Mouse (Mus musculus) bone marrow, adult 2 months (tissue): Measurements from ENCODE around the gene Ddx17. TPM values are rescaled to one million over a fixed set of nuclear protein-coding genes. Genes with fewer than 3 reads are reported as not detected.

Experiments
- H3K27ac ChIP-seq: fragments of 200-500 bp; 2 replicates; pipeline ENCODE4 v1.5.1; 2012; ENCODE audit warnings: low read depth, mild to moderate bottlenecking, control low read depth, inconsistent platforms, low read length; ENCODE audit not compliant: control insufficient read depth, poor library complexity, insufficient read depth
- H3K4me1 ChIP-seq: fragments of 200-500 bp; 2 replicates; pipeline ENCODE4 v1.6.1; 2011; ENCODE audit warnings: low read length; ENCODE audit not compliant: control insufficient read depth, insufficient read depth
- H3K4me3 ChIP-seq: fragments of 200-500 bp; replicated peaks from 2 replicates; pipeline ENCODE3; 2011; ENCODE audit warnings: mild to moderate bottlenecking, low read depth, low read length, control low read depth; ENCODE audit not compliant: control insufficient read depth
- CTCF ChIP-seq: fragments of 200-500 bp; IDR thresholded peaks from 2 replicates; pipeline ENCODE4 v1.5.1; 2011; ENCODE audit warnings: low read length, control low read depth; ENCODE audit not compliant: control insufficient read depth, insufficient read depth
- POLR2A ChIP-seq: fragments of 200-500 bp; IDR thresholded peaks from 2 replicates; pipeline ENCODE4 v1.6.1; 2011; ENCODE audit warnings: low read depth, mild to moderate bottlenecking, control low read depth, low read length, borderline replicate concordance; ENCODE audit not compliant: control insufficient read depth
- whole genome bisulfite sequencing: fragments of 180-500 bp; shearing (Covaris S2); methylation state at CpG from one replicate; pipeline ENCODE4 v1.1.7; 2018; 5-methylcytosine and 5-hydroxymethylcytosine counted together
- polyA plus RNA-seq: library from polyadenylated mRNA; stranded (reverse); fragments of >200 nt; gene quantifications from 2 replicates; pipeline ENCODE4 v1.2.4, GENCODE M21; 2011; ENCODE audit warnings: low replicate concordance; ENCODE audit not compliant: missing spikeins, insufficient read depth, insufficient read length

Gene Ddx17
- polyA plus RNA-seq, 1 experiment: 126 TPM

- TF ChIP-seq CTCF: no peak
- TF ChIP-seq POLR2A: no peak
- Histone ChIP-seq H3K4me1 (peaks cover 2% of the 10 kb centered on the region), H3K27ac (no peak within 1 kb of the TSS; the same call in 1 of the 2 replicates), H3K4me3 (no peak within 1 kb of the TSS)
- WGBS: 1% methylated on average over 71 of the region's 71 CpGs
These were observed 30.1 kb downstream of the Ddx17 start, which contains the start of gene Kdelr3 for GRCm38 (mm10) chr15:79516171-79517096. Kdelr3 (plus strand) TSS chr15:79516411.

GRCm38 (mm10) chr15:79513940-79514339, 32.6 kb downstream of the Ddx17 start:
- Histone ChIP-seq H3K4me1 (no peaks in the 10 kb centered on the region), H3K4me3 (no peak overlapping the region), H3K27ac (no peak overlapping the region)
- WGBS: 10% methylated on average over 9 of the region's 9 CpGs
- TF ChIP-seq POLR2A (no peak), CTCF (no peak)

- no peak overlapping the region for H3K4me3 ChIP-seq
- TF ChIP-seq CTCF: no peak
- TF ChIP-seq POLR2A: no peak
- WGBS: 4% methylated on average over 61 of the region's 61 CpGs
- H3K4me1 ChIP-seq: no peaks in the 10 kb centered on the region
- H3K27ac ChIP-seq: no peak overlapping the region
These were observed 34.8 kb downstream of the Ddx17 start for GRCm38 (mm10) chr15:79511553-79512320.

GRCm38 (mm10) chr15:79510425-79510824, 36.1 kb downstream of the Ddx17 start:
- WGBS: 71% methylated on average over 7 of the region's 7 CpGs
- TF ChIP-seq POLR2A: no peak
- no peak for TF ChIP-seq CTCF
- Histone ChIP-seq H3K4me3 (no peak overlapping the region), H3K27ac (no peak overlapping the region), H3K4me1 (no peaks in the 10 kb centered on the region)

GRCm38 (mm10) chr15:79509998-79510397, 36.5 kb downstream of the Ddx17 start:
- no peak overlapping the region for H3K4me3 ChIP-seq
- 28% methylated on average over 6 of the region's 6 CpGs for WGBS
- H3K4me1 ChIP-seq: no peaks in the 10 kb centered on the region
- TF ChIP-seq CTCF (no peak), POLR2A (no peak)
- H3K27ac ChIP-seq: no peak overlapping the region

- Histone ChIP-seq H3K4me3 (no peak overlapping the region), H3K4me1 (no peaks in the 10 kb centered on the region), H3K27ac (no peak overlapping the region)
- no peak for TF ChIP-seq CTCF
- no peak for TF ChIP-seq POLR2A
- 63% methylated on average over 31 of the region's 31 CpGs for WGBS
These were observed 39.3 kb downstream of the Ddx17 start for GRCm38 (mm10) chr15:79507055-79507828.

GRCm38 (mm10) chr15:79506460-79506859, 40.1 kb downstream of the Ddx17 start:
- no peaks in the 10 kb centered on the region for H3K4me1 ChIP-seq
- TF ChIP-seq CTCF (no peak), POLR2A (no peak)
- 29% methylated on average over 7 of the region's 7 CpGs for WGBS
- H3K27ac ChIP-seq: no peak overlapping the region
- H3K4me3 ChIP-seq: no peak overlapping the region

- Histone ChIP-seq H3K4me3 (no peak overlapping the region), H3K27ac (no peak overlapping the region), H3K4me1 (no peaks in the 10 kb centered on the region)
- under 1% methylated on average over 62 of the region's 71 CpGs for WGBS
- TF ChIP-seq POLR2A (no peak), CTCF (no peak)
These were observed 40.8 kb downstream of the Ddx17 start for GRCm38 (mm10) chr15:79505616-79506283.
